Mouse (Mus musculus) midbrain, embryonic 14.5 days (tissue): ENCODE measurements around the gene Naa50. TPM values are rescaled to one million over a fixed set of nuclear protein-coding genes. Genes with fewer than 3 reads are reported as not detected.

Experiments used
- ATAC-seq: fragments of 200-750 bp; cut with Nextera tagmentation; 2 replicates; pipeline ENCODE4 v1.8.0; 2017; ENCODE audit warnings: moderate number of reproducible peaks, moderate library complexity; ENCODE audit not compliant: low FRiP score, low TSS enrichment
- DNase-seq: peaks from one replicate; pipeline ENCODE4 v3.0.0-alpha.2; 2015
- H3K27ac ChIP-seq: fragments of 300-500 bp; sonication (generic); replicated peaks from 2 replicates; pipeline ENCODE4 v1.5.1; 2014; ENCODE audit warnings: mild to moderate bottlenecking, low read depth, low read length, moderate library complexity
- H3K27me3 ChIP-seq: fragments of 300-500 bp; sonication (generic); 2 replicates; pipeline ENCODE4 v1.6.1; 2014; ENCODE audit warnings: low read length, control low read depth, mixed read lengths; ENCODE audit not compliant: control insufficient read depth, insufficient read depth
- H3K36me3 ChIP-seq: fragments of 300-500 bp; sonication (generic); 2 replicates; pipeline ENCODE4 v1.6.1; 2014; ENCODE audit warnings: low read length, control low read depth; ENCODE audit not compliant: control insufficient read depth, insufficient read depth
- H3K4me1 ChIP-seq: fragments of 300-500 bp; sonication (generic); 2 replicates; pipeline ENCODE4 v1.6.1; 2014; ENCODE audit warnings: mild to moderate bottlenecking, antibody characterized with exemption, low read length, control low read depth; ENCODE audit not compliant: control insufficient read depth, insufficient read depth
- H3K4me2 ChIP-seq: fragments of 300-500 bp; sonication (generic); 2 replicates; pipeline ENCODE4 v1.6.1; 2014; ENCODE audit warnings: mild to moderate bottlenecking, low read length, moderate library complexity
- H3K4me3 ChIP-seq: fragments of 300-500 bp; sonication (generic); replicated peaks from 2 replicates; pipeline ENCODE4 v1.5.1; 2014; ENCODE audit warnings: low read depth, low read length
- H3K9ac ChIP-seq: fragments of 300-500 bp; sonication (generic); replicated peaks from 2 replicates; pipeline ENCODE4 v1.6.1; 2014; ENCODE audit warnings: mild to moderate bottlenecking, low read length, moderate library complexity
- H3K9me3 ChIP-seq: fragments of 300-500 bp; sonication (generic); 2 replicates; pipeline ENCODE4 v1.6.1; 2016; ENCODE audit warnings: low read length, control low read depth, mixed read lengths; ENCODE audit not compliant: control insufficient read depth
- WGBS: fragments of 180-500 bp; shearing (Covaris S2); extraction: QIAGEN DNeasy Blood & Tissue Kit; methylation state at CpG from one replicate; pipeline ENCODE4 v1.1.7; 2014; 5-methylcytosine and 5-hydroxymethylcytosine counted together
- polyA plus RNA-seq: library from polyadenylated mRNA; unstranded; fragments of >200 nt; fragmentation: Nextera tagmentation; extraction: Ambion mirVana; gene quantifications from 2 replicates; pipeline ENCODE4 v1.2.1, GENCODE M21; 2014

Gene Naa50
- polyA plus RNA-seq, 1 experiment from 2014 or later: 43.7 TPM

GRCm38 (mm10) chr16:44204331-44204730 lies 64.7 kb downstream of the Naa50 start:
- Histone ChIP-seq H3K4me1 (no peaks in the 10 kb centered on the region), H3K27ac (no peak overlapping the region), H3K4me2 (no peak overlapping the region), H3K9me3 (no peaks in the 10 kb centered on the region), H3K27me3 (no peaks in the 10 kb centered on the region), H3K4me3 (no peak overlapping the region), H3K36me3 (peaks cover 60% of the 10 kb centered on the region), H3K9ac (no peak overlapping the region)
- no peak for DNase-seq
- no peak for ATAC-seq
- 88% methylated on average over 6 of the region's 6 CpGs for WGBS

DNA sequence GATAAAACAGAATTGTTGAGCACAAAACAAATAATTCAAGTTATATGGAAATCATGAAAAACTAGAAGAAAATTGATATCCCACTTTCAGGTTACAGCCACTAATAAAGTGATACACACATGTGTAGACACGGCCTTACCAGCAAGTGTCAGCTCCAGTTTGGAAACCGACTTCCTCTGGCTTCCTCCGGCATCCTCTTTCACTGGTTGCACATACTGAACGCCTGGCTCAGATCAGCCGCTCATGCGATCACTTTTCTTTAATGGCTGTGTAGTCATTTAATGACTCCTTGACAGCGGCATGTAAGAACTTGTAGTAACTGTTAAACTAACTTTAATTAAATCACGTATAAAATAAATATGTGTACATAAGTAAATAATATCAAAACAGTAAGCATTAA lies 66.3 kb downstream of the Naa50 start:
- Histone ChIP-seq H3K4me3 (no peak overlapping the region), H3K27ac (no peak overlapping the region), H3K9me3 (no peaks in the 10 kb centered on the region), H3K9ac (no peak overlapping the region), H3K36me3 (peaks cover 53% of the 10 kb centered on the region), H3K27me3 (no peaks in the 10 kb centered on the region), H3K4me1 (no peaks in the 10 kb centered on the region), H3K4me2 (no peak overlapping the region)
- WGBS: 90% methylated on average over 8 of the region's 8 CpGs
- ATAC-seq (no peak), DNase-seq (no peak)

DNA sequence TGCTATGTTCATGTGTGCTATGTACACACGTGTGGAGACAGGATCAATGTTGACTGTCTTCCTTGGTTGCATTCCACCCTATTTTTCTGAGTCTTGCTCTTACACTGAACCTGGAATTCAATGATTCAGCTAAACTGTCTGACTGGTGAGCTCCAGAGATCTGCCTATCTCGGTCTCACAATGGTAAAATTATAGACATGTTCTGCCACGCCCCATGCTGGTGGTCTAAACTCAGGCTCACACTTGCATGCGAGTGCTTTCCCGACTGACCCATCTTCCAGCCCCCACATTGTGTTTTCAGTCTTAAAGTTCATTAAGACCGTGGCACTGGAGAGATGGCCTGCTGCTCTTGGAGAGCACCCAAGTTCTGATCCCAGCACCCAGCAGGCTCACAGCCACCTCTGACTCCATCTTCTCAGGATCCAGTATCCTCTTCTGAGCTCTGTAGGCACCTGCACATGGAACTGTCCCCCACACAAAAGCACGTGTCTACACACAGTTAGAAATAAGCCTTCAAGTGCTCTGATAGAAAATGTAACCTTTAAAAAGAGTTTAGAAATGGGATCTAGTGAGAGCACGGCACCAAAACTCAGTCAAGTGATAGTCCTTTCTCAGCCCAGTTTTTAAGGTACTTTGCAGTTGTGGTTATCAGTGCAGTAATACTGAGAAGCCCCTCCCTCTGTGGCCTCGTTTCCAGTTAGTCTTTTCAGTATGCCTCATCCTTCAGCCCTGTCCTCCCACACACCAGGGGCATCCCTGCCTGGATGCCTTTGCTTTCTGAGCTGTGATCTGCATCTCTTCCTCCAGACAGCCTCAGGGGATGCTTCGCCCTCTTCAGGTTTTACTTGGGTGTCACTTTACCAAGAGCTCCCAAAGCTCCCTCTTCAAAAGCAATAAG lies 70.8 kb downstream of the Naa50 start:
- Histone ChIP-seq H3K9me3 (no peaks in the 10 kb centered on the region), H3K9ac (no peak overlapping the region), H3K4me1 (no peaks in the 10 kb centered on the region), H3K27ac (no peak overlapping the region), H3K4me3 (no peak overlapping the region), H3K27me3 (no peaks in the 10 kb centered on the region), H3K36me3 (peaks cover 62% of the 10 kb centered on the region), H3K4me2 (no peak overlapping the region)
- 90% methylated on average over 10 of the region's 10 CpGs for WGBS
- DNase-seq: no peak
- no peak for ATAC-seq

- Histone ChIP-seq H3K4me2 (no peak overlapping the region), H3K36me3 (peaks cover 62% of the 10 kb centered on the region), H3K9ac (no peak overlapping the region), H3K4me3 (no peak overlapping the region), H3K4me1 (no peaks in the 10 kb centered on the region), H3K27me3 (no peaks in the 10 kb centered on the region), H3K27ac (no peak overlapping the region), H3K9me3 (no peaks in the 10 kb centered on the region)
- 97% methylated on average over 1 of the region's 1 CpGs for WGBS
- no peak for DNase-seq
- ATAC-seq: no peak
These were observed 71.4 kb downstream of the Naa50 start for GRCm38 (mm10) chr16:44211054-44211414.

GRCm38 (mm10) chr16:44212703-44213102 lies 73.1 kb downstream of the Naa50 start:
- no peak overlapping the region for H3K4me2 ChIP-seq
- no peaks in the 10 kb centered on the region for H3K4me1 ChIP-seq
- ATAC-seq (no peak), DNase-seq (no peak)
- no peak overlapping the region for H3K27ac ChIP-seq
- WGBS: 98% methylated on average over 7 of the region's 7 CpGs
- no peaks in the 10 kb centered on the region for H3K9me3 ChIP-seq
- no peaks in the 10 kb centered on the region for H3K27me3 ChIP-seq
- H3K4me3 ChIP-seq: no peak overlapping the region
- H3K9ac ChIP-seq: no peak overlapping the region
- peaks cover 67% of the 10 kb centered on the region for H3K36me3 ChIP-seq

Other genes starting within 250 kb of the Naa50 start
- gene Qtrt2, start 213.0 kb upstream of the Naa50 start, polyA plus RNA-seq: 19.5 and 28.9 TPM in 2 replicates
- 2.6 and 3.0 TPM in 2 replicates for gene Zdhhc23, start 160.0 kb upstream of the Naa50 start, polyA plus RNA-seq
- gene Gramd1c, start 76.5 kb upstream of the Naa50 start, polyA plus RNA-seq: 1.8 and 1.9 TPM in 2 replicates
- gene Atp6v1a, start 125 bp upstream of the Naa50 start, polyA plus RNA-seq: 126 and 149 TPM in 2 replicates
- 5.0 TPM in 2 replicates for gene Usf3, start 33.4 kb downstream of the Naa50 start, polyA plus RNA-seq
- 3.4 and 7.6 TPM in 2 replicates for gene Sidt1, start 193.4 kb downstream of the Naa50 start, polyA plus RNA-seq
- 9.6 and 16.6 TPM in 2 replicates for gene Spice1, start 207.3 kb downstream of the Naa50 start, polyA plus RNA-seq